Mouse (Mus musculus) right cerebral cortex, adult 2 months (tissue): ENCODE measurements around the gene Mtfmt.

Source experiments
- DNase-seq, 2 experiments: peaks; one replicate each; pipeline ENCODE4 v3.0.0; 2021 to 2022; ENCODE audit warnings: low spot score in 2 of 2

Gene Mtfmt

GRCm38 (mm10) chr9:65435671-65436301 is at the start of gene Mtfmt:
Mtfmt (plus strand) TSS chr9:65435782.
- DNase-seq: peak; percentile 88 to 92

GRCm38 (mm10) chr9:65386373-65387140 is 49.0 kb upstream of the Mtfmt start:
- DNase-seq: no peak

GRCm38 (mm10) chr9:65390752-65391612 is 44.6 kb upstream of the Mtfmt start:
- DNase-seq: no peak

- no peak for DNase-seq
These were observed 44.0 kb upstream of the Mtfmt start, which contains the start of gene Kbtbd13 for GRCm38 (mm10) chr9:65391613-65391964. Kbtbd13 (minus strand) TSS chr9:65391652.

GRCm38 (mm10) chr9:65392638-65393364 is 42.8 kb upstream of the Mtfmt start:
- peak; percentile 64 to 71 for DNase-seq

- no peak for DNase-seq
These were observed 42.0 kb upstream of the Mtfmt start for GRCm38 (mm10) chr9:65393606-65394005.

- no peak for DNase-seq
These were observed 41.2 kb upstream of the Mtfmt start for GRCm38 (mm10) chr9:65394360-65394759.

GRCm38 (mm10) chr9:65398279-65398678 is 37.3 kb upstream of the Mtfmt start, which contains the start of gene Rasl12:
Rasl12 (plus strand) TSS chr9:65398506.
- peak; percentile 35 to 49 for DNase-seq

- DNase-seq: no peak
These were observed 35.6 kb upstream of the Mtfmt start for GRCm38 (mm10) chr9:65399934-65400333.

- DNase-seq: peak; percentile 69 to 83
These were observed 31.0 kb upstream of the Mtfmt start for GRCm38 (mm10) chr9:65404331-65405183.

- no peak for DNase-seq
These were observed 30.5 kb upstream of the Mtfmt start for GRCm38 (mm10) chr9:65405184-65405449.

- no peak for DNase-seq
These were observed 28.3 kb upstream of the Mtfmt start for GRCm38 (mm10) chr9:65407327-65407726.

- no peak for DNase-seq
These were observed 27.7 kb upstream of the Mtfmt start for GRCm38 (mm10) chr9:65407861-65408260.

- DNase-seq: no peak
These were observed 26.7 kb upstream of the Mtfmt start for GRCm38 (mm10) chr9:65408871-65409295.

GRCm38 (mm10) chr9:65410378-65410777 is 25.2 kb upstream of the Mtfmt start:
- no peak for DNase-seq

GRCm38 (mm10) chr9:65411326-65411725 is 24.3 kb upstream of the Mtfmt start:
- no peak for DNase-seq

GRCm38 (mm10) chr9:65417738-65418137 is 17.8 kb upstream of the Mtfmt start:
- DNase-seq: no peak

- no peak for DNase-seq
These were observed 15.9 kb upstream of the Mtfmt start for GRCm38 (mm10) chr9:65419633-65420032.

GRCm38 (mm10) chr9:65422760-65423501 is 12.7 kb upstream of the Mtfmt start, which contains the start of gene Slc51b:
Slc51b (minus strand) TSS chr9:65422955.
- DNase-seq: no peak

- no peak for DNase-seq
These were observed 11.2 kb upstream of the Mtfmt start for GRCm38 (mm10) chr9:65424393-65424792.
